Mouse (Mus musculus): Measurements from ENCODE around the gene Pip4p1.
"Not testable (repeated sequence)": the region's sequence is repeated elsewhere in the genome, so short reads cannot be mapped to it uniquely, and the experiment has no call there.

The Pip4p1 gene

DNA sequence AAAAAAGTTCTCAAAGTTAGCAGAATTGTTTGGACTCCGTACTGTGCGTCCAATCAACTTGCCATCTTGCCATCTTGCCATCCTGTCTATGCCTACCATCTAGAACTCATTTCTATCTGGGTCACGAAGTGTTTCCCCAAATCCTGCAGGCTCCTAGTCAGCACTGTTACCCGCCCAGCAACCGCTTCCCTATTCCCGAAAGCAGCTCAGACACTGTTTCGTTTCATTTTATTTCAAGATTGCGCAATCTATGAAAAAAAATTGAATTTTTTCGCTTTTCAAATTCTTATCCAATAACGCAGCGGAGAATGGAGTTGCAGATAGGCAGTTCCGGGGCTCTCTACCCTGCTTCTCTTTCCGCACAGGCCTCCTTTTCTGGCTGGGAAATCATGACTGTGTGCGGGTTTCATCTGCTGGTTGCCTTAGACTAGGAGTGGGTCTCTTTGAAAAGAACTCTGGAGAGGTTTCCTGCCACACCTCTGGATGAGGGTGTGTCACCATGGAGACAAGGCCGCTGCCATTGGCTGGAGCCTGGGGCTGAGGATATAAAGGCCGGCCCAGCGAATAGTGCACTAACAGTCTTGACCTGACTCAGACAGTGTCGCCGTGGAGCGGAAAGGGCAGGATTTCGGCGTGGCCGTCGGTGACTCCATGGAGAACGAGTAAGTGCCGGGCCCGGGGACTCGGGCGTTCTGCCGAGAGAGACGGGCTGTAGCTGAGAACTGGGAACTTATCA is 13.4 kb upstream of the Pip4p1 start, which contains the start of gene Gm49342:
Gm49342 (plus strand) TSS at position 586 of the 736 bp plus-strand sequence.
- in situ Hi-C loops (cut with MboI, MseI), result loop anchor here (25.0 kb wide), 1 partner anchor 1068 kb away; the partner anchor contains the start of genes Tmem253 and Zfp219

DNA sequence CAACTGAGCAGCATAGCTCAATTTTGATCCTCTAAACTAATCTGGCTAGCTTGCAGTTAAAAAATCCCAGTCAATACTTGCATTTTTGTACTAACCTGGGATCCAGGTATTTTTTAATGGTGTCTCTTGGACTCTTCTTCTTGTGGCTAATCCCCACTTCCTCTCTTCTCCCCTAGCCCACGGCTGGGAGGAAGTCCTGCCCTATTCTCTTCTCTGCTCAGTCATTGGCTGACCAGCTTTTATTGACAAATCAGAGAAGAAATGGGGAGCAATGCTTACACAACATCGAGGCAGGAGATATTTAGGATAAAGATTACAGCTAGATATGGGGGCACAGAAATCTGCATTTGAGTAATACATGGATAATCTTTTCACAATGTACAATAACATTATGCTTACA is 8.3 kb upstream of the Pip4p1 start:
- in situ Hi-C loops (cut with MboI, MseI), result loop anchor here (25.0 kb wide), 1 partner anchor 1073 kb away; the partner anchor contains the start of genes Tmem253 and Zfp219

- in situ Hi-C loops (cut with MboI, MseI), result loop anchor here (25.0 kb wide), 1 partner anchor 1074 kb away; the partner anchor contains the start of genes Tmem253 and Zfp219
Measured at GRCm38 (mm10) chr14:50938119-50938908, 7.7 kb upstream of the Pip4p1 start.

DNA sequence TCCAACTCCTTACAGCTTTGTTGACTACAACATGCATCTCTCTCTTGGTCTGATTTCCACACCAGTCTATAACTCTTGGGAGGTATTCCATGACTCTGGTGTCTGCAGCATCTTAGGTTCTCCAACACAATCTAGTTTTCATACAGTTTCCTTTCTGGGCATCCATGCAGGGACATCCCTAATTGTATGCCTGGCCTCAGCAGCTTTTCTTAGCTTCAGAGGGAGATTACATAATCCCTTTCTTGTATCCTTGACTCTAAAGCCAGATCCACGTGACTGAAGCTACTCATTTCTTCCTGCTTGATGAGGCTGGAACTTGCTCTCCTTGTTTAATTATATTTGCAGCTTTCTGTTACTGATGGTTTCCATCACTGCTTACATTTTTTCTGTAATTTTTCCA is 6.0 kb upstream of the Pip4p1 start:
- in situ Hi-C loops (cut with MboI, MseI), result loop anchor here (25.0 kb wide), 1 partner anchor 1076 kb away; the partner anchor contains the start of genes Tmem253 and Zfp219

DNA sequence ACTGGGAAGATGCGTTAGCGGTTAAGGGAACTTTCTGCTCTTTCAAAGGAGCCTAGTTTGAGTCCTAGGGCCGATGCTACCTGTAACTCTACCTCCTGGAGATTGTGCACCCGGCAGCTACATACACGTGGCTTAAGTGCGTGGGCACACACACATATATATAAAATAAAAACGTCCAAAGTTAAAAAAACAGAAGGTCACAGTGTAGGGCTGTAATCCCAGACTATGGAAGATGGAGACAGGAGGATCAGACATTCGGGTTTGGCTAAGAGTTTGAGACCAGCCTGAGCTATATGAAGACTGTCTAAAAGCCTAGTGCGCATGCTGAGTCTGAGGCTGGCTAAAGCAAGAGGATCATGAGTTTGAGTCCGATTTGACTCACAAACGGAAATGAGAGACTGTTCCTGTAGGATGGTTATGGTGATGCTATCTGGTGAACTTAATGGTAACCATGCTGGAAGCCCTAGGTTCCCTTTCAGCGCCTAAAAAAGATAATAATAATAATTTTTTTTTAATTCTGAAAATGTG is 901 bp upstream of the Pip4p1 start:
- in situ Hi-C loops (cut with MboI, MseI), result loop anchor here (25.0 kb wide), 1 partner anchor 1081 kb away; the partner anchor contains the start of genes Tmem253 and Zfp219

- in situ Hi-C loops (cut with MboI, MseI), result loop anchor here (25.0 kb wide), 1 partner anchor 1082 kb away; the partner anchor contains the start of genes Tmem253 and Zfp219
Measured at GRCm38 (mm10) chr14:50930377-50930753, 291 bp downstream of the Pip4p1 start.

- in situ Hi-C loops (cut with MboI, MseI), result loop anchor here (5.0 to 25.0 kb wide), 3 partner anchors 58 to 1082 kb away; partner anchors contain the start of genes Tep1, Tmem253 and Zfp219
Measured at GRCm38 (mm10) chr14:50929951-50930350, 705 bp downstream of the Pip4p1 start.

GRCm38 (mm10) chr14:50927366-50927765 is 3.3 kb downstream of the Pip4p1 start:
- in situ Hi-C loops (cut with MboI, MseI), result loop anchor here (5.0 to 25.0 kb wide), 3 partner anchors 55 to 1085 kb away; partner anchors contain the start of genes Tep1, Tmem253 and Zfp219

DNA sequence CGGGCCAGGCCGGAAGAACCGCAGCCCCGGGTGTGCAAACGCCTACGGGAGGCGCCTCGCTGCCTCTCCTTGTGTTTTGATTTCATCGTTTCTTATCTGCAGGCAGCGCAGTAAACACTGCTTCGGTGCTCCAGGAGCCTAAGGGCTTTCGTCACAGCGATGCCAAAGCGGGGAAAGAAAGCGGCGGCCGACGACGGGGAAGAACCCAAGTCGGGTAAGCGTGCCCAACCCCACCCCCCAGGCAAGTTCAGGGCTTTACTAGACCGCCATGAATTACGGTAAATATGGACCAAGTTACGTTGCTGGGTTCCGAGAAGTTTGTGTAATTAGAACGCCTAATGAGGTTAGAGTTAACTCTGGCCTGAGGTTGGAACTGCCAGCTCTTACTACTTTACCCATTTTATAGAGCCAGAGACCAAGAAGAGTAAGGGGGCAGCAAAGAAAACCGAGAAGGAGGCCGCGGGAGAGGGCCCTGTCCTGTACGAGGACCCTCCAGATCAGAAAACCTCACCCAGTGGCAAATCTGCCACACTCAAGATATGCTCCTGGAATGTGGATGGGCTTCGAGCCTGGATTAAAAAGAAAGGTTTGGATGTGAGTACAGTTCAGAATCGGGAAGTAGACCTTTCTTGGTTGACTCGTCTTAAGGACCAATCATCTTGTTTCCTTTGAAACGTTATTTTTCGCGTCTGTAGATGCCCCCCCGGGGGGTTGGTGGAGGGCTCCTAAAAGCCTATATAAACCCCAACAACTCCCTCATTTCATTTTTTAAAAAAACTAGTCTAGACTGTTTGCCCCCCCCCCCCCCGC is 5.3 kb downstream of the Pip4p1 start:
- in situ Hi-C loops (cut with MboI, MseI), result loop anchor here (5.0 to 25.0 kb wide), 3 partner anchors 53 to 1087 kb away; partner anchors contain the start of genes Tep1, Tmem253 and Zfp219

- in situ Hi-C loops (cut with MboI, MseI), result loop anchor here (5.0 to 25.0 kb wide), 3 partner anchors 52 to 1088 kb away; partner anchors contain the start of genes Tep1, Tmem253 and Zfp219
Measured at GRCm38 (mm10) chr14:50924281-50925064, 6.2 kb downstream of the Pip4p1 start, which contains the start of the genes Osgep and Apex1. Gene Osgep, minus strand, starts transcription at chr14:50924893. Gene Apex1, plus strand, starts transcription at chr14:50924968.

DNA sequence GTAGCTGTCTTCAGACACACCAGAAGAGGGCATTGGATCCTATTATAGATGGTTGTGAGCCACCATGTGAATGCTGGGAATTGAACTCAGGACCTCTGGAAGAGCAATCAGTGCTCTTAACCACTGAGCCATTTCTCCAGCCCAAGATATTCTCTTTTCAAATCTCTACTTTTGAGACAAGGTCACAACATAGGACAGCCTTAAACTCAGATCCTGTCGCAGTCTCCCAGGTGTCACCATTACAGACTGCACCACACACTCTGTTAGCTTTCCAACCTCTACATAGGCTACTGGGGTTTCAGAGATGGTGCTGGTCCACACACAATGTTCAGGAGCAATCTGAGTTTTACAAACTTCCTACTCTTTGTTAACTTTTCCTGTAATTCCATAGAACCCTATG is 7.2 kb downstream of the Pip4p1 start:
- in situ Hi-C loops (cut with MboI, MseI), result loop anchor here (10.0 kb wide), 1 partner anchor 141 kb away; no protein-coding TSS in a partner anchor

- in situ Hi-C loops (cut with MboI, MseI), result no loop called here
Measured at GRCm38 (mm10) chr14:50911356-50911755, 19.3 kb downstream of the Pip4p1 start.

DNA sequence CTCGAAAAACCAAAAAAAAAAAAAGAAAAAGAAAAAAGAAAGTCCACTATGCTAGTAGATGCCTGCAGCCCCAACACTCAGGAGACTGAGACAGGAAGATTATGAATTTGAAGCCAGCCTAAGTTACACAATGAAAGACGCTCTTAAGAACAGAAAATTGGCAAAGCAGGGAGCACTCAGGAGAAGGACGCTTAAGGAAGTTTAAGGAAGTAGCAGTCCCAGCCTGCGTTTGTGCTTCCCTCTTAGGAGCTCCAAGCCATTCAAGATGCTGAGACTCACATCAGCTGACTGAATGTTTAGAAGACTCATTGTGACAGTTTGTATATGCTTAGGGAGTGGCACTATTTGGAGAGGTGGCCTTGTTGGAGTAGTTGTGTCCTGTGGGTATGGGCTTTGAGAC is 22.5 kb downstream of the Pip4p1 start:
- in situ Hi-C loops (cut with MboI, MseI), result no loop called here

DNA sequence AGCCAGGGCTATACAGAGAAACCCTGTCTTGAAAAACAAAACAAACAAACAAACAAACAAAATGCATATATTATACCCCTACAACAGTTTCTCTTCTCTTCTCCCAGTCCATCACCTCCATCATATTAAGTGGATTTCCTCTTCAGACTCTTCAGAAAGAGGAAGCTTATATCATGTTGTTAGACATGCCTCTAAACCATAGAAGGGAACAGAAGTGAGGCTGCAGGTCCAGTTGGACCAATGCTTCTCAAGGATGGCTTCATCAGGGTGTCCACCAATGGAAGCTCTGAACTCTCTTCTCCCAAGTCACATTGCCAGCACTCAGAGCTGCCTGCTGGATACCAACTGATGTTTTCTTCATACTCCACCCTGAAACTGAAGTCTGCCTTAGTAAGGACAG is 25.3 kb downstream of the Pip4p1 start:
- in situ Hi-C loops (cut with MboI, MseI), result not testable (repeated sequence)

DNA sequence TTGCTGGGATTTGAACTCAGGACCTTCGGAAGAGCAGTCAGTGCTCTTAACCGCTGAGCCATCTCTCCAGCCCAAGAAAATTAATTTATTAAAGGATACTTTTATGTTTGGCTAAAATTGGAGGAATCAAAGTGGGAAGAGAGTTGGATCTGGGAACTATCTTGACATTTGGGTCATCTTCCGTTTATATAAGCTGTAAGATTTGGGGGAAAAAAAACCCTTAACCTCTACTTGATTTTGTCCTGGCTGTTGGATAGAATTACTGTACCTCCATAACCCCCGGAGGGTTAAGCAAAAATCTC is 25.9 kb downstream of the Pip4p1 start:
- in situ Hi-C loops (cut with MboI, MseI), result no loop called here

DNA sequence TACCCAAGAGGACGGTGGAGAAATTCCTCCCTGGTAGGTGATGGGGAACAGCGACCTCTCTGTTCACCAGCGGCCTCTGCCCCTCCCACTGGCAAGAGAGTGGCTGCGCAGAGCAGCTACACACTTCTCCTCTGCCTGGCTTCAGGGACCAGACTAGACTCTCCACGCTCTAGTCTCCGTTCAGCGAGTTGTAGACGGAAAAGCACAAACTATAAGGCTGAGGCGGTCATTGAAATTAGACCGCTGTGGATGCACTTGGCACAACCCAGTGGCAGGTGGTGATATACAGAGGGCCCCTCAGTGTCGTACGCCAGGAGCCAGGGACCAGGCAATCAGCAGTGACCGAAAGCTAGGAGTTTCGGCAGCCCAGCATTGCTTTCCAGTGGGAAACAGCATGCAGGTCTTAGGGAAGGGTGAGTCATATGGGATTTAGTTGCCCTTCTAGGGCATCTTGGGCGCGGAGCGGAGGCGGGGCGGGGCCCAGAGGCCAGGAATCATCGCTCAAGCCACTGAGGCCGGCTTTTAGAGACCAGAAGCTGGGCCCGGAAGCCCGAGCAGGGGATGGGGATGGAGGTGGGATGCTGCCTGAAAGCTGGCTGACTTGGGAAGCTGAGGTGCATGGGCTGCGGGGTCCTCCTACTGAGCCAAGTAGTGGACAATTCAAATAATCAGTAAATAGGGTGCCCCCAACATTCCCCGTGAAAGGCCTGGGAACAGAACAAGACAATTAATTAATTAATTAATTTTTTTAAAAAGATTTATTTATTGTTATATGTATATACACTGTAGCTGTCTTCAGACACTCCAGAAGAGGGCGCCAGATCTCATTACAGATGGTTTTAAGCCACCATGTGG is 26.5 kb downstream of the Pip4p1 start:
- in situ Hi-C loops (cut with MboI, MseI), result no loop called here

GRCm38 (mm10) chr14:50897992-50898391 is 32.7 kb downstream of the Pip4p1 start:
- in situ Hi-C loops (cut with MboI, MseI), result loop anchor here (10.0 kb wide), 1 partner anchor 1173 kb away; no protein-coding TSS in a partner anchor

- in situ Hi-C loops (cut with MboI, MseI), result loop anchor here (10.0 kb wide), 1 partner anchor 1173 kb away; no protein-coding TSS in a partner anchor
Measured at GRCm38 (mm10) chr14:50897374-50897765, 33.3 kb downstream of the Pip4p1 start, which contains the start of gene Klhl33. Gene Klhl33, minus strand, starts transcription at chr14:50897507.
